Mouse (Mus musculus): Measurements from ENCODE around the gene Wdr59.

Wdr59 gene

GRCm38 (mm10) chr8:111521713-111522429 is at the start of gene Wdr59:
TSS of gene Wdr59 (minus strand) at chr8:111522092.
- WGBS: under 1% methylated on average over 34 of the region's 34 CpGs

DNA sequence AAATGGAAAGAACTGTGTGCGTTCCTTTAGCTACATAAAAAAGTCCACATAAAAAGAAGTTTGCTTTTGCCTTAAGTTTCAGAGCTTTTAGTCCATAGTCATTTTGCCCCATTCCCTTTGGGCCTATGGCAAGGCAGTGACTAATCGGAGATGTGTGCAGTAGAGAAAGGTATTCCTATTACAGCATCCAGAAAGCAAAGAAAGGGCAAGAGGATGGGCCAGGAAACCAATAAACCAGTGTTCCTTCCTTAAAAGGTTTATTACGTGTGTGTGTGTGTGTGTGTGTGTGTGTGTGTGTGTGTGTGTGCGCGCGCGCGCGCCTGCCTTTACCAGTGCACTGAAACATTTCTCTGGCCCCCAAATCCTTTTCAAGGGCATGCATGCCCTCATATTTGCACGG is 49.8 kb upstream of the Wdr59 start:
- WGBS: 81% methylated on average over 10 of the region's 10 CpGs

GRCm38 (mm10) chr8:111570432-111570831 is 48.5 kb upstream of the Wdr59 start:
- 53% methylated on average over 2 of the region's 2 CpGs for WGBS

GRCm38 (mm10) chr8:111569926-111570325 is 48.0 kb upstream of the Wdr59 start:
- WGBS: 74% methylated on average over 4 of the region's 4 CpGs

DNA sequence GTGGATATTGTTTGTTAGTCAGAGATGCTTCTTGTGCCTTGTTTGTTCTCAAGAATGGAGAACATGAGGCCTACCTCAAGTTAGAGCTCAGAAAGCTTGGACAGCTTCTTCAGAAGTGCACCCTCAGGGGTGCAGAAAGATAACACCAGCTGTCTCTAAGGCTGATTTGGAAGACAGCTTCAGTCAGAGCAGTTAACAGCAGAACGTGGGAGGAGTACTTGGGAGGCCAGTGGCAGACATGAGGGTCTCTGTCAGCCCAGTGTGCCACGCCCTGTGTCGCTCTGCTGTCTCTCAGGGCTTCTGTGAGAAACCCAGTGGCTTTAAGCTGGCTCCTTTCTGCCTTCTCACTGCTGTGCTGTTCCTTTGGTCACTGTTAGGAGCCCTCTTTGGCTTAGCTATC is 46.1 kb upstream of the Wdr59 start:
- 56% methylated on average over 3 of the region's 3 CpGs for WGBS

GRCm38 (mm10) chr8:111567571-111567970 is 45.7 kb upstream of the Wdr59 start:
- 35% methylated on average over 3 of the region's 3 CpGs for WGBS

DNA sequence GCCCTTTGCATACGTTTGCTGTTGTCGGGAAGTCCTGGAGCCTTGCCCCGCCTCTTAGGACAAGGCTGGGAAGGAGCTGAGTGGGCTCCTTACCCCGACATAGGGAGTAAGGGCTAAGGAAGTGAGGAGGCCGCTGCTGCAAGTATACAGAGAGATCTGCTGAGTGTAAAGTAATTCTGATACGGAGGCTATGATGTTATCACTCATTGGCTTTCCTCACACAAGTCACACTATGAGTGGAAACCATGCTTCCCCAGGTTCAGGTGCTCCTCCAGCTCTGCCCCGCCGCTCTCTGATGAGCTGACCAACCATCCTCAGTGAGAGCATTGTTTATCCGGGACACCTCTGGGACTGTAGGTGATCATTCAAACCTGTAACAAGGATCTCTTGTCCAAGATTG is 44.4 kb upstream of the Wdr59 start:
- WGBS: 53% methylated on average over 9 of the region's 9 CpGs

GRCm38 (mm10) chr8:111565784-111566191 is 43.9 kb upstream of the Wdr59 start:
- WGBS: 24% methylated on average over 5 of the region's 5 CpGs

DNA sequence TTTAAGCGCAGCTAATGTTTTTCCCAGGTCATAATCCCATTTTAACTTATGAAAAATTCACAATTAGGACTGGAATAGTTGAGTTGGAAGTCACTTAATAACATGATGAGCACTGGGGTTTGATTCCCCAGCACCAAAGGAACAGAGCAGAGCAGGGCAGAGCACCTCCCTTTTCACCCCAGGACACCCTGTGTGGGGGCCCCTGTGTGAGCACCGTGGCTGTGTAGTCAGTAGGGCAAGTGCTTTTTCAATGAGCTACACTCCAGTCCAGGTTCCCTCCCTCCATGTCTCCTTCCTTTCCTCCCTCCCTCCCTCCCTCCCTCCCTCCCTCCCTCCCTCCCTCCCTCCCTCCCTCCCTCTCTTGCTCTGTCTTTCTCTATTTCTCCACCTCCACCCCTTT is 42.2 kb upstream of the Wdr59 start:
- 75% methylated on average over 2 of the region's 2 CpGs for WGBS

GRCm38 (mm10) chr8:111563687-111564086 is 41.8 kb upstream of the Wdr59 start:
- 80% methylated on average over 4 of the region's 4 CpGs for WGBS

GRCm38 (mm10) chr8:111563075-111563474 is 41.2 kb upstream of the Wdr59 start:
- 98% methylated on average over 5 of the region's 5 CpGs for whole genome bisulfite sequencing

- 84% methylated on average over 5 of the region's 5 CpGs for WGBS
Observed at GRCm38 (mm10) chr8:111562274-111562803, 40.4 kb upstream of the Wdr59 start.

- WGBS: 41% methylated on average over 4 of the region's 4 CpGs
Observed at GRCm38 (mm10) chr8:111561824-111562223, 39.9 kb upstream of the Wdr59 start.

- WGBS: 46% methylated on average over 8 of the region's 8 CpGs
Observed at GRCm38 (mm10) chr8:111551511-111552130, 29.7 kb upstream of the Wdr59 start.

- 58% methylated on average over 9 of the region's 9 CpGs for WGBS
Observed at GRCm38 (mm10) chr8:111550002-111550870, 28.3 kb upstream of the Wdr59 start.

- WGBS: 77% methylated on average over 6 of the region's 6 CpGs
Observed at GRCm38 (mm10) chr8:111548201-111548600, 26.3 kb upstream of the Wdr59 start.

- WGBS: 46% methylated on average over 3 of the region's 3 CpGs
Observed at GRCm38 (mm10) chr8:111547144-111547543, 25.3 kb upstream of the Wdr59 start.

DNA sequence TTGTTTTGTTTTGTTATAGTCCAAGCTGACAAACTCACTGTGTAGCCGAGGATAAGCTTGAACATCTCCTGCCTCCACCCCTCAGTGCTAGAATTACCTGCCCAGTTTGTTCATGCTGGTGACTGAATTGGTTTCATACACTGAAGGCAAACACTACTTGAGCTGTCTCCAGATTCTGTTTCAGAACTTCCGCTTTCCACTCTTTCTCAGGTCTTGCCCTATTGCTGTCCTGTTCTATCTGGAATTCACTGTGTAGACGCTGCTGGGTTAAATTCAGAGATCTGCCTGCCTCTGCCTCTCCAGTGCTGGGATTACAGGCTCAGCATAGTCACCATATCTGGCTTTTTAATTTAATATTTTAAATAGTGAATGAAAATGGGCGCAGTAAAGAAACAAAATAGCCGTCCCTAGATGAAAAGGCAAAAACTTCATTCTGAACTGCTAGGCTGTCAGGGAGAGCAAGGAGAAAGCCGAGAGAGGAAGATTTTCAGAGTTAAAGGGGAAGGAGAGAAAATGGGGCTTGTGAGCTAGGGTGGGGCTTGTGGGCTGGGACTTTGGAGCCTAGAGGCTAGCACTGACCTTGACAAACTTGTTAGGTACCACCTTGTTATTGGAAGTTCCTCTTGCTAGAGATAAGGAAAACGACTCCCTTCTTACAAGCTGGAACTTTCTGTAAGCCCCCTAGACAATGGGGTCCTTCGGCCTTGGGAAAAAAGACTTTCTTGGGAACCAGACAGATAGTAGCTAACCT is 23.7 kb upstream of the Wdr59 start:
- WGBS: 78% methylated on average over 8 of the region's 8 CpGs

DNA sequence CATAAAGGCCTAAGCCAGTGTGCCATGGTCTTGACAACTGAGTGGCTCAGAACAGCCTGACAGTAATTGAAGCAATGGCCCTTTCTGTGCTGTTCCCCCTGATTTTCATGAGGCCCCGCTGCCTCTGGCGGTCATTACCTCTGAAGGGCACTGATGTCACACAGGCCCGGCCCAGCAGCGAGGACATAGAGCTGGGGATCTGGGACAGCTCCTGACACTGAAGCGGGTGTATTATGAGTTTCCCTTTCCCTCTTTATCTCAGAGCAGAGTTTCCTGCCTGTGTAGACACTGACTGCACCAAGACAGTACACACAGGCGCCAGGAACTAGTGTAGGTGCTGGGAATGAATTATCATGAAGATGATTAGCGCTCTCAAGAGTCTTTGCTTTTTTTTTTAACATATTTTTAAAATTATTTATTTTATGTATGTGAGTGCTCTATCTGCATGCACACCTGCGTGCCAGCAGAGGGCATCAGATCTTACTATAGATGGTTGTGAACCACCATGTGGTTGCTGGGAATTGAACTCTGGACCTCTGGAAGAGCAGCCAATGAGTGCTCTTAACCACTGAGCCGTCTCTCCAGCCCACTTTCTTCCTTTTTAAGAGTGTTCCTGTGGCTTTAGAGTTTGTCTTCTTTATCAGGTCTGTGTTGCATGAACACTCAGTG is 22.0 kb upstream of the Wdr59 start:
- 82% methylated on average over 9 of the region's 9 CpGs for WGBS

DNA sequence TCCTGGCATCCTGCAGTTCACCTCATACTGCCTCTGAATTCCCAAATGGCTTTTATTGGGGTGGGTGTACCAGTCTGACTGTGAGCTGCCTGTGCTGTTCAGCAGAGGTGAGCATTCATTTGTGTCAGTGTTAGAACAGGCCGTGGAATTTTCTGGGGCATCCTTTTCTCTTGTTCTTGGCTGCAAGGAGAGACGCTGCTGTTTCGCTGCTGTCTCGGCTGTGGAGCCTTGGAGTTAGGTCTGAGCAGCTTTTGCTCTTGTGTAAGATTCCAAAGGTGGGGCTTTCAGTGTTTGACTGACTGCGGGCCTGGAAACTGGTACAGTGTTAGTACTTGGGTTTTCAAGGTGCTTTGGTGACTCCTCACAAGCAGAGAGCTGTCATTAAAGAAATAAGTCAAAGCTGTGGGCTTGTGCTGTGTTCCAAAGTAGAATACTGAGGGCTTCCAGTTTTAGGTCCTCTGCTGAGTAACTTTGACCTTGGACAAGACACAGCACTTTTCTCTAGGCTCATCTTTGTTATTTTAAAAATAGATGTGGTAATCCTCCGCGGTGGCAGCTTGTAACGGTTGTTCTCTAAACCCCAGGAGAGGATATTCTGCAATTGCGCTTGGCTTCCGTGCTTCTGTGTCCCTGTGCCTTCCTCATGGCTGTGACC is 17.7 kb upstream of the Wdr59 start:
- 15% methylated on average over 10 of the region's 10 CpGs for WGBS

Data from cerebral cortex, adult 2 months (tissue).